Mouse (Mus musculus) left cerebral cortex, postnatal 25 days (tissue): ENCODE measurements around the gene Sucla2. TPM values are rescaled to one million over a fixed set of nuclear protein-coding genes. Genes with fewer than 3 reads are reported as not detected.
"Not testable (repeated sequence)": the region's sequence is repeated elsewhere in the genome, so short reads cannot be mapped to it uniquely, and the experiment has no call there.

Experiments
- DNase-seq, 2 experiments: peaks; one replicate each; pipeline ENCODE4 v3.0.0; 2022; ENCODE audit warnings: low spot score in 2 of 2, mixed read lengths in 1 of 2
- intact Hi-C: fragments of 180-260 bp; cut with DNase I; formaldehyde crosslinking; loops from one replicate; pipeline ENCODE4 v1.15.1; 2025
- total RNA-seq, 2 experiments: library from RNA; stranded (reverse); gene quantifications; 2 replicates each; pipeline ENCODE4 v1.2.3; 2021

Sucla2 gene
- total RNA-seq, 2 experiments from 2014 or later = 146 to 164 TPM

DNA sequence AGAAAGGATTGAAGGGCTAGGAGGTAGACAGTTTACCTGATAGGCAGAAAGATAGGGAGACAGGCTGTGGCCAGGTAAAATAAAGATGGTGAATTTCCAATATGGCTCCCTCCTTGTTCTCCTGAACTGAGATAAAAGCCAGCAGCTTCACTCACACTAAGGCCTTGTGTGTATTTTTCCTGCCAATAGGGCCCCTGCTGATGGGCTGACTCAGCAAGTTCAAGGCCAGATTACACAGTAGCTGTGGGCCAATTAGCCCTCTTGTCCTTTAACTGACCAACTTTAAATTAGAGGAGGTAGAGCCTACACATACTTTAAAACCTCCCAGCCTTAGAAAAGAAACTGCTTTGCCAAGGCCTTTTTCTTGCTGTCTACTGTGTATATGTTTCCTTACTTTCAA lies 51.2 kb downstream of the Sucla2 start:
- intact Hi-C loops = no loop called here
- DNase-seq = no peak

DNA sequence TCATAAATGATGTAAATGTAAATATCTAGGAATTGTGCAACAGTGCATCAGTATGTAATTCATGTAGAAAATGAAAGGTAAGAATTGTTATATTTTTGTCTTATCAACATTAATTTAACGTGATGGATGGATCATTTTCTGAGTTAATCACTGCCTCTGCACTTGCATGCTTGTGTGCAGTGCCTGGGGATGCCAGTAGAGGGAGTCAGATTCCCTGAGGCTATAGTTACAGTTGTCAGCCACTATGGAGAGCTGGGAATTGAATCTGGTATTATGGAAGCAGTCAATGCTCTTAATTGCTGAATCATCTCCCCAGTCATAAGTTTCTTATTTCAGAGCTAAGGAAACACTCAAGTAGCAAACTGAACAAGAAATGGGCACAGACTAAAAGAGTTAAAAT lies 63.0 kb downstream of the Sucla2 start:
- intact Hi-C loops = no loop called here
- no peak for DNase-seq

DNA sequence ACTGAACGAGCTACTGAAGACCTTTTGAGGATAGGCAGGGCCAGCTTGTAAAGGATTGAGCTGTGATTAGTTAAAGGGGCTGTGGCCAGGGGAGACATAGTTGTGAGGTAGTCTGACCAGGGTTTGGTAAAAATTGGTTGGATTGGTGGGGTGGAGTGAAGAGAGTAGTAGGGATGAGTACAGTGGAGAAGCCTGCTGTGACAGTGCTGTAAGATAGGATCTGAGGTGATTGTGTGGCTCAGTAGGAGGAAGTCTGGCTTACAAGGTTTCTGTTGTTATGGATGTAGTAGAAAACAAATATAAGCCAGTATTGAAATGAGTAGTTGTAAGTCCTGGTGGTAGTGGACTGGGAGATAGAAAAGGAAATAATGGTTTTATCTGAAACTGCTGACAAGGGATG lies 67.0 kb downstream of the Sucla2 start:
- no peak for DNase-seq
- intact Hi-C loops = no loop called here

DNA sequence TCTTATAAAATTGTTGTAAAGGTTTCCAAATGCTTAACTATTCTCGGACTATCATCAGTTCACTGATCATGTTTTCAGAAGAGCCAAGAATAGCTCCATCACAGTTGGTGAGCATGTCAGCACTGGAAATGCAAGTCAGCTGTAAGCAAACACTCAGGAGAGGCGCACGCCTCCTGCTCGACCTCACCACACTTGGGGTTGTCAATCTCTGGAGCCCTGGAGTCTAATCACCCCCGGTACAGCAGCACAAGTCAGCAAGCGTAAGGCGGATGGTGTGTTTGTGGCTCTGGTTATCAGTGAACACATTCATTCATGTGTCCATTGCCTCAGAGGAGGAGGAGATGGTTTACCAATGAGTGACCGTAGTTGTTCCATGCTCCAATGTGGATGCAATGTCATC lies 74.6 kb downstream of the Sucla2 start:
- DNase-seq = no peak
- intact Hi-C loops = no loop called here

DNA sequence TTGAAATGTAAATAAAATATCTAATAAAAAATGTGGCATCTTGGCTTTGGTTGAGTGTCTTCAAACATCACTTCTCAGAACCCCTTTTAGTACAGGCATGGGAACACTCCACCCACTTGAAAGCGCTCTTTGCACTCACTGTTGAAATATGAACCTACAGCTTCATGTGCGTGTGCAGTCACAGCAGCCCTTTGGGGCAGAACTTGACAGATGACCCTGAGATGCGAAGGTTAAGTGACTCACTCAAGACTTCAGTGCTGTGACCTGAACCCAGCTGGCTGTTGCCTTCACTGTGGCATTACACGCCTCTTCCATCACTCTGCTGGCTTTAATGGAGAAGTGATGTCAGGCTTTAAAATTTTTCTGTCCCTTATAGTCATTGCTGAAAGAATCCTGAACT lies 82.6 kb downstream of the Sucla2 start:
- intact Hi-C loops = no loop called here
- DNase-seq = no peak

DNA sequence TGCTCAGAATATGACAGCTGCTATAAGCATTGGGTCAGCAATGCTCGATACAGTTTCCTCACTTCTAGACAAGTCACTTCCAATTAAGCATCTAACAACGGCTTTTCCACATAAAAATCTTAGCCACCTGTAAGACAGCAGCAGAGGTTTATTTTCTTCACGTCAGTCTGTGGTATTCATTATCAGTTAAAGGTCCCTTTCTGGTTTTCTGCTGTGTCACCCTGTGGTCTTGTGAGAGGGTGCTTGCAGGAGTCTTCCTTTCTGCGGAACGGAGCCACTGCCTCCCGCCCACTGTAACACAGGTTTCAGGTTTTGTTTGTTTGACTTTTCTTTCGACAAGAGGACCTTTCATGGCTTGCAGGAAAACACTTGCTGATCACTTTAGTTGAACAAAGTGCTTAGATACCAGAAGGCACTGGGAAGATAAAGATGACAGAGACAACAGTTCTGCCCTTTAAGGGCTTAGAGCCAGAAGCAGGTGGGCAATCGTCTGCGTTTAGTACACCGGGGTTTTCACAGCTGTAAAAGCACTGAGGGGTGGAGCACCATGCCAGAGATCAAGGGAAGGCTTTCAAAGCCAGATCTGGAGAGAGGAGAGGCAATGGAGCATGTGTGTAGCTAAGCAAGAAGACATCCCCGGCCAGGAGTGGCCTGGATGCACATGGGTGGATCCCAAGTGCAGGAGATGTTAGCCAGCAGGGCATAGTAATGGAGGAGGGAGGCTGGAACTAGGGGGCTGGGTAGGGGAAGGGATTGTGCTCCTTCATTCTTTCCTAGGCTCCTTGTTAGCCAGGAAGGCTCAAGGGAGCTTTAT lies 83.8 kb downstream of the Sucla2 start:
- no peak for DNase-seq
- intact Hi-C loops = no loop called here

DNA sequence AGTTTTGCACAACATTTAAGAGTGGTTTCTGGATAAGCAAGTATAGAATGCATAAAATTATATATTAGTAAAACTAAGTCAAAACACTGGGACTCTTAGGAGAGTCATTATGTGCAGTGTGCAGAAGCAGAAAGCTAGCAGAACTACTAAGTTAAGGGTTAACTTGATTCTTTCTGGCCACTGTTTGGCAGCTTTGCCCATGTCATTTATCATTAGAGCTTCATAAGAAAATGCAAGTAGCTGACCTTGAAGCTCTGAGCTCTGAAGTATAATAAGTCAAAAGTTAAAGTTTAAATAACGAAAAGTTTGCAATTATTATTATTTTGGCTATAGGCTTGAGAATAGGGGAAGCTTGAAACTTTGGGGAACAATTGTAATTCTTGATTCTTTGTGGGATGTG lies 89.8 kb downstream of the Sucla2 start:
- intact Hi-C loops, DNase-seq: not testable (repeated sequence)

DNA sequence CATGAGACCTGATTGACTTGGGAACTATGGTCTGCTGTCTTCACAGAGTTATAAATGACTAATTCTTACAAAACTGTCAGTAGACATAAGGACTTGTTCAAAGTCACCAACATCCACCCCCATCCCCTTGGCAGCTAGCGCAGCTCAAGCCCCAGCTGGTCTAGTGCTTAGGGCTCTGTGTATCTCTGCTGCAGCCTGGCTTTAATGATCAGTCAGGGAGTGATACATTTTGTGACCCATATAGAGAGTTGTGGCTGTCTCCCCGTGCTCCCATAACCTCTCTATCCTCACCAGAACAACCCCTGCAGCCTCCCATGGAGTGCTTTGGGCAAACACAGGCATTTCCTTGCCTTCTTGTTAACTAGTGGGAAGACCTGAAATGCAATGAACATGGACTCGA lies 95.8 kb downstream of the Sucla2 start:
- intact Hi-C loops = no loop called here
- peak in 1 of 2 experiments; percentile 65 for DNase-seq

DNA sequence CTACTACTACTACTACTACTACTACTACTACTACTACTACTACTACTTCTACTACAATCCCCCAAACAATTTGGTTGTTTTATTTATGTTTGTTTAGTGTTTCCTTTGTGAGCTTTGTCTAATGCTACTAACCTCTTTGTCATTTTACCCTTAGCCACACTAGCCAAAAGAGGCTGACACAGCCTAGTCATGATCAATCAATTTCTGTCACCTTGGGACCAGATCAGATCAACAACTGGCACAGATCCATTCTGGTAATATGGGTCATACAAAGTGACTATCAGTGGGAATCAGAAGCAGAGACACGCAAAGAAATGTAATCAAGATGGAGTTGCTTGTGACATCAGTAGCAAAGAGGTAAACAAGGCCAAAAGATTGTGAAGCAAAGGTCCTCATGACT lies 97.9 kb downstream of the Sucla2 start:
- intact Hi-C loops = no loop called here
- no peak for DNase-seq

DNA sequence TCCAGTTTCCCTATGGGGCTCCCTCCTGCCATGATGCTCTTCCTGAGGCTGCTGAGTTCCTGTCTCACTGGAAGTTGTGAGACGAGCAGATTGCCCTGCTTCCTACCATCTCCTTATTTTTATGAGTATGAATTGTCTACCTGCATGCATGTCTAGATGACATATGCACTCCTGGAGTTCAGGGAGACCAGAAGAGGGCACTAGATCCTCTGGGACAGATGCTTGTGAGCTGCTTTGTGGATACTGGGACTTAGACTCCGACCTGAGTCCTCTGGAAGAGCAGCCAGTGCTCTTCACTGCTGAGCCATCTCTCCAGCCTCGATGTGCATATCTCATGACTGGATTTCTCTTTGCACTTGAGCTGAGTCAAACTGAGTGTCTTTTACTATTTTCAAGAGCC lies 100.3 kb downstream of the Sucla2 start:
- intact Hi-C loops = no loop called here
- DNase-seq = no peak

DNA sequence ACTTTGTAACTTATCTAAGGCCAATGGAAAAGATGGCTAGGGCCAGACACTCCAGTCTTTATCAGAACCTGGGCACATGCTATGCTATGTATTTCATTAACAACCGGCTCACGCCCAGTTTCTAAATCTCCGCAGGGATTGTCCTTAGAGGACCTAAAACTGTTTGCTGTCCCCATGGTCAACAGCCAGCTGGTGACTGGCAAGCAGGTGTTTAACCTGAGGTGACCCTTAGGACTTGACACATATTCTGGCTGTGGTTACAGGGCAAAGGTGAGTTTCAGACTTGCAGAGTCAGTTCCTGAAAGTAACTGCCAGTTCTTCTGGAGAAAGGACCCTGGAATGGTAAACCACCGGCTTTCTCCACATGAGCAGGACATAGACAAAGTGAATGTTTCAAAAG lies 106.4 kb downstream of the Sucla2 start:
- no peak for DNase-seq
- intact Hi-C loops = no loop called here

DNA sequence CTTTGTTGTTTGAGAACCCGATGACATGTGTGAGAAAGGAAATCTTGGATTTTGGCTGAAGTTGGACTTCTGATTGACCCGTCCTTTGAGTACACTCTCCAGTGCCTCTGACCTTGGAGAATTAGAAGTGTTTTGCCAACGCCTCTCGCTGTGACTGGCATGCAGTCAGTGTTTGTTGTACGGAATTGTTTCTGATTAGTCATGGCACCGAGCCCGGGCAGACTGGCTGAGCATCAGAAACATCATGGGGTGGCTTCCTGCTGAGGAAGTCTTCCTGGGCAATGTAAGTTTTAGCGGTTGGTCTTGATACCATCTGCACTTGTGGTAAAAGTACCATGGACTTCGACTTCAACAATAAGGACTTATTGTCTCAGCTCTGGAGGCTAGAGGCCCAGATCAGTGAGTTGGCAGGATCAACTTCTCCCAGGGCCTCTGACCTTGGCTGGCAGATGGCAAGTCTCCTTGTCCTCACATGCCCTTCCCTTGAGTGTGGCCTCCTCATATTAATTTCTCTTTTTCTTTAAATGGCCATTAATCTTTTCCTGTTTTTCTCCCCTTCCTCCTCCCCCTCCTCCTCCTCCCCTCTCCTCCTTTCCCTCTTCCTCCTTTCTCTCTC lies 107.6 kb downstream of the Sucla2 start:
- intact Hi-C loops = no loop called here
- DNase-seq = peak; percentile 29 to 57

DNA sequence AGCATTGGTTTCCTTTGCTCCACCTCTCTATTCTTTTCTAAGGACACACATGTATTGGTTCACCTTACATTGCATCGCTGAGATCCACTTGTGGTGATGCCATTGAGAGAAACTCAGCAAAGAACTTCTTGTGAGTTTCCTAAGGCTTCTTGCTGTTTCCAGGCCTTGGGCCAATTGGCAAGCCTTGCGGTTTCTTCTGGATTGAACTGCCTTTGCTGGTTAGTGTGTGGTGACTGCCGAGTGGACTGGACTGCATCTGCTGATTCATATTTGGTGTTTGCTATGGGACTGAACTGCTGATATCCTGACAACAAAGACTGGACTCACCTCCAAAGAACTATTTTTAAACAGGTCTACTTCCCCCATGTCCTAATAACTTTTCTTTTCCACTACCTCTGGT lies 109.2 kb downstream of the Sucla2 start:
- intact Hi-C loops = no loop called here
- no peak for DNase-seq

DNA sequence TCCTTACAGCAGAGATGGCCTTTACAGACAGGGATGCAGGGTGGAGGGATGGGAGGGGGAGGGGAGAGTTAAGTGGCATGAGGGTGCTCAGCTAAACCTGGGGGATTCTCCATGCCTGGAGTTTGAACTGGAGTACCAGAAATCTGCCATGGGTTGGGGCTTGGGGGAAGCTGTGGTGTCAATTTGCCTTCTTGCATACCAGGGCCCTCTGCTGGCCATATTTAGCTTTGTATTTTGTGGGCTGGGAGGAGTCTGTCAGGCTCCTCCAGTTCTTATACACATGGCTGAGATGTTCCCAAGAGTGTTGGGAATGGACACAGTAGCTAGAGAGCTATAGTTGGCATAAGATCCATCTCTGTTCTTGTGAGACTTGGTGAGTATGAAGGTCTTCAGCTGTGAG lies 112.3 kb downstream of the Sucla2 start:
- no peak for DNase-seq
- intact Hi-C loops = no loop called here

Other genes starting within 250 kb of the Sucla2 start
- gene Rb1, start 199.5 kb upstream of the Sucla2 start, total RNA-seq = 10 to 100 TPM; 31.1 to 33.1 TPM
- gene Itm2b, start 140.0 kb upstream of the Sucla2 start, total RNA-seq = 100 to 1,000 TPM; 746 to 815 TPM
- gene Med4, start 15.3 kb upstream of the Sucla2 start, total RNA-seq = 10 to 100 TPM; 26.5 to 27.5 TPM
- gene Nudt15, start 22.9 kb downstream of the Sucla2 start, total RNA-seq = 1 to 10 TPM; 4.5 to 6.4 TPM
- under 1 TPM; 0.23 TPM for gene Gm21750, start 135.9 kb downstream of the Sucla2 start, total RNA-seq